Mouse (Mus musculus) stomach, embryonic 15.5 days (tissue): ENCODE results near the gene Olfr1099. TPM values are rescaled to one million over a fixed set of nuclear protein-coding genes. Genes with fewer than 3 reads are reported as not detected.

Experiments used
- ATAC-seq: fragments of 200-750 bp; cut with Nextera tagmentation; 2 replicates; pipeline ENCODE4 v1.8.0; 2017; ENCODE audit warnings: low read depth, moderate number of reproducible peaks, moderate TSS enrichment; ENCODE audit not compliant: insufficient read depth, low FRiP score
- H3K27ac ChIP-seq: fragments of 300-500 bp; sonication (generic); 2 replicates; pipeline ENCODE4 v1.5.1; 2015; ENCODE audit warnings: mild to moderate bottlenecking, inconsistent platforms
- H3K27me3 ChIP-seq: fragments of 300-500 bp; sonication (generic); replicated peaks from 2 replicates; pipeline ENCODE4 v1.6.1; 2015; ENCODE audit warnings: inconsistent platforms
- H3K36me3 ChIP-seq: fragments of 300-500 bp; sonication (generic); 2 replicates; pipeline ENCODE4 v1.6.1; 2015; ENCODE audit warnings: inconsistent platforms
- H3K4me1 ChIP-seq: fragments of 300-500 bp; sonication (generic); 2 replicates; pipeline ENCODE4 v1.6.1; 2015; ENCODE audit warnings: inconsistent platforms
- H3K4me2 ChIP-seq: fragments of 300-500 bp; sonication (generic); 2 replicates; pipeline ENCODE4 v1.6.1; 2015; ENCODE audit warnings: mild to moderate bottlenecking, inconsistent platforms
- H3K4me3 ChIP-seq: fragments of 300-500 bp; sonication (generic); replicated peaks from 2 replicates; pipeline ENCODE4 v1.5.1; 2015; ENCODE audit warnings: inconsistent platforms
- H3K9ac ChIP-seq: fragments of 300-500 bp; sonication (generic); 2 replicates; pipeline ENCODE4 v1.6.1; 2015; ENCODE audit warnings: inconsistent platforms
- H3K9me3 ChIP-seq: fragments of 300-500 bp; sonication (generic); 2 replicates; pipeline ENCODE4 v1.6.1; 2016; ENCODE audit warnings: inconsistent platforms
- WGBS: fragments of 180-500 bp; shearing (Covaris S2); methylation state at CpG from one replicate; pipeline ENCODE4 v1.1.7; 2015; 5-methylcytosine and 5-hydroxymethylcytosine counted together
- polyA plus RNA-seq: library from polyadenylated mRNA; unstranded; fragments of >200 nt; fragmentation: Nextera tagmentation; extraction: Ambion mirVana; gene quantifications from 2 replicates; pipeline ENCODE4 v1.2.1, GENCODE M21; 2015

Olfr1099 gene
- polyA plus RNA-seq = not detected in 2 replicates

- WGBS = 82% methylated on average over 1 of the region's 1 CpGs
- Histone ChIP-seq H3K27ac (no peak within 1 kb of the TSS), H3K27me3 (no peaks in the 10 kb centered on the region), H3K4me2 (no peak within 1 kb of the TSS), H3K9ac (no peak within 1 kb of the TSS), H3K9me3 (no peaks in the 10 kb centered on the region), H3K36me3 (no peaks in the 10 kb centered on the region), H3K4me3 (no peak within 1 kb of the TSS), H3K4me1 (no peaks in the 10 kb centered on the region)
- no peak for ATAC-seq
Observed at GRCm38 (mm10) chr2:86960593-86960992, at the start of gene Olfr1099. Gene Olfr1099 (minus strand): TSS chr2:86960693.

DNA sequence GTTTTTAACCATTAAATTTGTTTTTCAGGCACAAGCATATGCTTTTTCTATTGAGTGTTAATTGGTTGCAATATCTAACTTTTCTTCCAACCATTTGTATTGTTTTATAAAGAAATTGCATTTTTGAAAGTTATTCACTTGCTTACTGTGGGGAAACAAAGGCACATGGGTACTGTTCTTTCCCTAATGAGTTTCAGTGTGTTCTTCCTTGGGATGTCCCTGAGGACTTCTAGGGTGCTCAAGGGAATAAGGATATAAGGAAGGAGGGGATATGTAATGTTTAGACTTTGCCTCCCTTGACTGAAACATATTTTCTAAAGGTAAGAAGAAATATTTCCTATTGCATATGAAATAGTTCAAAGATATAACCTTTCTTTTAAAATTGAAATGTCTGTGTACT is 37.6 kb upstream of the Olfr1099 start, which contains the start of gene Olfr1102:
TSS of gene Olfr1102 (plus strand) at position 301 of the 400 bp plus-strand sequence.
- H3K4me3 ChIP-seq = no peak within 1 kb of the TSS
- no peaks in the 10 kb centered on the region for H3K27me3 ChIP-seq
- no peak within 1 kb of the TSS for H3K27ac ChIP-seq
- no peaks in the 10 kb centered on the region for H3K36me3 ChIP-seq
- H3K4me2 ChIP-seq = no peak within 1 kb of the TSS
- no peaks in the 10 kb centered on the region for H3K9me3 ChIP-seq
- ATAC-seq = no peak
- H3K4me1 ChIP-seq = no peaks in the 10 kb centered on the region
- H3K9ac ChIP-seq = no peak within 1 kb of the TSS

DNA sequence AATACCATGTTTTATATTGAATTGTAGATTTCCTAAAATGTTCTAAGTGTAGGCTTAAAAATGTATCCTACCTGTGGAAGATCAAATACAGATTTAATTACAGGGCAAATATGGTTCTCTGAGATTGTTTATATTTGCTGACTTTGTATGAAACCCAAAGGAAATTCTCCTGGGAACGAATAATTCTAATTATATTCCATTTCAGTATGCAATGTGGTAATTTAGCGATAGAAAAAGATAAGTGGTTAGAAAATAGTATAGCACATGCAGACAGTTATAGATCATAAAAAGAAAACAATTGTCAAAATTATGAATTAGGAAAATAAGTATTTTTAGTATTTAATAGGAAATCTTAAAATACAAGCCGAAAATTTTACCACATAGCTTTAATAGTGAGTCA is 30.6 kb upstream of the Olfr1099 start, which contains the start of gene Olfr1101:
TSS of gene Olfr1101 (minus strand) at position 101 of the 400 bp plus-strand sequence.
- Histone ChIP-seq H3K36me3 (no peaks in the 10 kb centered on the region), H3K27me3 (no peaks in the 10 kb centered on the region), H3K4me2 (no peak within 1 kb of the TSS), H3K4me1 (no peaks in the 10 kb centered on the region), H3K9ac (no peak within 1 kb of the TSS), H3K27ac (no peak within 1 kb of the TSS), H3K9me3 (no peaks in the 10 kb centered on the region), H3K4me3 (no peak within 1 kb of the TSS)
- no peak for ATAC-seq
- WGBS = 74% methylated on average over 3 of the region's 3 CpGs

DNA sequence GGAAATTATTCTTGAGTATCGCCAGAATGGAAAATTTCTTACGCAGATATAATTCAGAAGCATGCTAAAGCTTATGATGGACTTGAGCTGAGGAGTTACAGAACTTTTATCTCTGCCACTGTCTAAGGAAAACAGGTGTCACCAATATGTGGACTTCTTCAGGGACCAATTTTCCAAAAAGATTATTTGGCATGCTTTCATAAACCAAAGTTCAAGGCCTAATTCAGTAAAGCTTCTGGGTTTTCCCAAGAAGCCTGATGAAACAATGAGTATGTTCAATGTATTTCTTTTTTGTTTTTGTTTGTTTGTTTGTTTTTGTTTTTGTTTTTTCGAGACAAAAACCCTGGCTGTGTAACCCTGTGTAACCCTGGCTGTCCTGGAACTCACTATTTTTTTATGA is 19.4 kb upstream of the Olfr1099 start, which contains the start of gene Olfr1100:
TSS of gene Olfr1100 (minus strand) at position 101 of the 400 bp plus-strand sequence.
- 73% methylated on average over 3 of the region's 3 CpGs for WGBS
- no peak for ATAC-seq

DNA sequence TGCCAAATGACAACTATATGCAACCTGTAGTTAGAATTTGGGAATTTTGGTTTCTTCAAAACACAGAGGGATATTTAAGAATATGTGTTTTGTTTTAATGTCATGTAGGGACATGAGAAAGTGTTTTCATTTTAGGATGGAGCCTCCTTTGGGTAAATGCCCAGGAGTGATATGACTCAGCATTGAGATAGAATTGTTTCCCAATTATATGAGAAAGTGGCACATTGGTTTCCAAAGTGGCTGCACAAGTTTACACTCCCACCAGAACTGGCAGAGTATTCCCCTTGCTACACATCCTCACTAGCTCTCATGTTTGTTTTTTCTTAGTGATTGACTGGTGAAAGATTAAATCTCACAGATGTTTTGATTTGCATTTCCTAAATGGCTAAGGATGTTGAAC is 33.9 kb downstream of the Olfr1099 start:
- no peaks in the 10 kb centered on the region for H3K4me1 ChIP-seq
- H3K27ac ChIP-seq = no peak overlapping the region
- H3K4me3 ChIP-seq = no peak overlapping the region
- no peak for ATAC-seq
- no peak overlapping the region for H3K9ac ChIP-seq
- H3K4me2 ChIP-seq = no peak overlapping the region
- no peaks in the 10 kb centered on the region for H3K9me3 ChIP-seq
- no peaks in the 10 kb centered on the region for H3K27me3 ChIP-seq
- no peaks in the 10 kb centered on the region for H3K36me3 ChIP-seq

More for the DNA sequence above, 19.4 kb upstream of the Olfr1099 start, which contains the start of gene Olfr1100:
- no peaks in the 10 kb centered on the region for H3K27me3 ChIP-seq
- no peaks in the 10 kb centered on the region for H3K36me3 ChIP-seq
- H3K4me3 ChIP-seq = no peak within 1 kb of the TSS
- H3K27ac ChIP-seq = no peak within 1 kb of the TSS
- H3K9ac ChIP-seq = no peak within 1 kb of the TSS
- H3K4me1 ChIP-seq = no peaks in the 10 kb centered on the region
- H3K9me3 ChIP-seq = no peaks in the 10 kb centered on the region
- no peak within 1 kb of the TSS for H3K4me2 ChIP-seq

GRCm38 (mm10) chr2:86924445-86924844 is 36.0 kb downstream of the Olfr1099 start, which contains the start of gene Olfr1098:
Gene Olfr1098 (minus strand): TSS chr2:86924545.
- no peak within 1 kb of the TSS for H3K4me2 ChIP-seq
- H3K36me3 ChIP-seq = no peaks in the 10 kb centered on the region
- WGBS = 86% methylated on average over 1 of the region's 1 CpGs
- no peak within 1 kb of the TSS for H3K27ac ChIP-seq
- no peaks in the 10 kb centered on the region for H3K27me3 ChIP-seq
- no peaks in the 10 kb centered on the region for H3K9me3 ChIP-seq
- H3K4me1 ChIP-seq = no peaks in the 10 kb centered on the region
- no peak within 1 kb of the TSS for H3K4me3 ChIP-seq
- ATAC-seq = no peak
- H3K9ac ChIP-seq = no peak within 1 kb of the TSS

GRCm38 (mm10) chr2:86905647-86906046 is 54.8 kb downstream of the Olfr1099 start:
- H3K27me3 ChIP-seq = no peaks in the 10 kb centered on the region
- 81% methylated on average over 2 of the region's 2 CpGs for WGBS

More at GRCm38 (mm10) chr2:86905647-86906046, 54.8 kb downstream of the Olfr1099 start:
- Histone ChIP-seq H3K9ac (no peak overlapping the region), H3K36me3 (no peaks in the 10 kb centered on the region), H3K4me1 (no peaks in the 10 kb centered on the region), H3K9me3 (no peaks in the 10 kb centered on the region), H3K27ac (no peak overlapping the region), H3K4me3 (no peak overlapping the region), H3K4me2 (no peak overlapping the region)
- ATAC-seq = no peak

Other genes with a start within 250 kb of the Olfr1099 start
- gene Olfr1089, start 227.0 kb downstream of the Olfr1099 start, polyA plus RNA-seq = not detected in 2 replicates
- not detected in 2 replicates for gene Olfr1090, start 201.7 kb downstream of the Olfr1099 start, polyA plus RNA-seq
- gene Olfr1093, start 178.2 kb downstream of the Olfr1099 start, polyA plus RNA-seq = not detected in 2 replicates
- not detected in 2 replicates for gene Olfr141, start 150.7 kb downstream of the Olfr1099 start, polyA plus RNA-seq
- not detected in 2 replicates for gene Olfr1094, start 136.0 kb downstream of the Olfr1099 start, polyA plus RNA-seq
- not detected in 2 replicates for gene Olfr1095, start 109.0 kb downstream of the Olfr1099 start, polyA plus RNA-seq
- gene Gm13723, start 85.9 kb downstream of the Olfr1099 start, polyA plus RNA-seq = not detected in 2 replicates
- gene Olfr1097, start 68.5 kb downstream of the Olfr1099 start, polyA plus RNA-seq = not detected in 2 replicates
- gene Olfr1098, start 36.1 kb downstream of the Olfr1099 start, polyA plus RNA-seq = not detected in 2 replicates
- not detected in 2 replicates for gene Olfr1100, start 19.3 kb upstream of the Olfr1099 start, polyA plus RNA-seq
- not detected in 2 replicates for gene Olfr1101, start 30.5 kb upstream of the Olfr1099 start, polyA plus RNA-seq
- gene Olfr1102, start 37.7 kb upstream of the Olfr1099 start, polyA plus RNA-seq = not detected in 2 replicates
- not detected in 2 replicates for gene Olfr1104, start 66.4 kb upstream of the Olfr1099 start, polyA plus RNA-seq
- gene Olfr1105, start 75.8 kb upstream of the Olfr1099 start, polyA plus RNA-seq = not detected in 2 replicates
- not detected in 2 replicates for gene Olfr1106, start 91.6 kb upstream of the Olfr1099 start, polyA plus RNA-seq
- not detected in 2 replicates for gene Olfr1107, start 115.1 kb upstream of the Olfr1099 start, polyA plus RNA-seq
- gene Olfr1109, start 135.3 kb upstream of the Olfr1099 start, polyA plus RNA-seq = not detected in 2 replicates
- gene Olfr259, start 153.9 kb upstream of the Olfr1099 start, polyA plus RNA-seq = not detected in 2 replicates
- gene Olfr1110, start 179.6 kb upstream of the Olfr1099 start, polyA plus RNA-seq = not detected in 2 replicates
- gene Olfr1111, start 191.9 kb upstream of the Olfr1099 start, polyA plus RNA-seq = not detected in 2 replicates
- not detected in 2 replicates for gene Olfr1112, start 227.1 kb upstream of the Olfr1099 start, polyA plus RNA-seq
- gene Olfr1113, start 248.3 kb upstream of the Olfr1099 start, polyA plus RNA-seq = not detected in 2 replicates